Mouse (Mus musculus): ENCODE measurements around the gene Itgb1bp1. TPM values are rescaled to one million over a fixed set of nuclear protein-coding genes. Genes with fewer than 3 reads are reported as not detected.

Itgb1bp1 gene
- total and polyA plus RNA-seq, 3 experiments, result 15.2 to 50.6 (median 42.4) TPM

GRCm38 (mm10) chr12:21234560-21234959 lies 51.5 kb downstream of the Itgb1bp1 start:
- TF ChIP-seq POLR2A (IDR thresholded peaks at IDR 0.05; ENCODE audit: insufficient read depth, low read depth, low read length) (no peak), CTCF (IDR thresholded peaks at IDR 0.05) (no peak), EP300 (IDR thresholded peaks at IDR 0.05; ENCODE audit: insufficient read depth, low read depth, low read length) (no peak)
- no peak overlapping the region for H3K27ac ChIP-seq
- intact Hi-C loops (cut with DNase I), result no loop called here
- no peaks in the 10 kb centered on the region; the same call in 1 of the 2 replicates for H3K36me3 ChIP-seq (ENCODE audit: control insufficient read depth, insufficient read depth, low read length)
- no peaks in the 10 kb centered on the region for H3K79me2 ChIP-seq (replicated peaks; ENCODE audit: control insufficient read depth, insufficient read depth, low read length)
- H3K4me3 ChIP-seq, result no peak overlapping the region
- H3K27me3 ChIP-seq (ENCODE audit: control insufficient read depth, insufficient read depth, low read length), result no peaks in the 10 kb centered on the region
- DNase-seq, result no peak
- H3K9ac ChIP-seq (ENCODE audit: low read depth, low read length), result no peak overlapping the region
- 92% methylated on average over 2 of the region's 2 CpGs for WGBS
- no peaks in the 10 kb centered on the region for H3K4me1 ChIP-seq (ENCODE audit: control insufficient read depth, insufficient read depth, low read length)

- Histone ChIP-seq H3K9ac (ENCODE audit: low read depth, low read length) (no peak overlapping the region), H3K4me3 (no peak overlapping the region), H3K36me3 (ENCODE audit: control insufficient read depth, insufficient read depth, low read length) (no peaks in the 10 kb centered on the region; the same call in 1 of the 2 replicates), H3K27ac (no peak overlapping the region), H3K79me2 (replicated peaks; ENCODE audit: control insufficient read depth, insufficient read depth, low read length) (no peaks in the 10 kb centered on the region), H3K27me3 (ENCODE audit: control insufficient read depth, insufficient read depth, low read length) (no peaks in the 10 kb centered on the region), H3K4me1 (ENCODE audit: control insufficient read depth, insufficient read depth, low read length) (no peaks in the 10 kb centered on the region)
- no peak for DNase-seq
- WGBS, result 83% methylated on average over 7 of the region's 7 CpGs
- TF ChIP-seq CTCF (IDR thresholded peaks at IDR 0.05), result no peak
- no peak for TF ChIP-seq EP300 (IDR thresholded peaks at IDR 0.05; ENCODE audit: insufficient read depth, low read depth, low read length)
- TF ChIP-seq POLR2A (IDR thresholded peaks at IDR 0.05; ENCODE audit: insufficient read depth, low read depth, low read length), result no peak
- intact Hi-C loops (cut with DNase I), result no loop called here
These were observed 52.4 kb downstream of the Itgb1bp1 start for GRCm38 (mm10) chr12:21233727-21234126.

- no peaks in the 10 kb centered on the region for H3K27me3 ChIP-seq (ENCODE audit: control insufficient read depth, insufficient read depth, low read length)
- no peaks in the 10 kb centered on the region; the same call in 1 of the 2 replicates for H3K36me3 ChIP-seq (ENCODE audit: control insufficient read depth, insufficient read depth, low read length)
- 73% methylated on average over 17 of the region's 17 CpGs for WGBS
- no peaks in the 10 kb centered on the region for H3K79me2 ChIP-seq (replicated peaks; ENCODE audit: control insufficient read depth, insufficient read depth, low read length)
- no peak overlapping the region for H3K27ac ChIP-seq
- intact Hi-C loops (cut with DNase I), result loop anchor here (2.0 kb wide), 1 partner anchor 154 kb away; no protein-coding TSS in a partner anchor
- TF ChIP-seq EP300 (IDR thresholded peaks at IDR 0.05; ENCODE audit: insufficient read depth, low read depth, low read length) (no peak), POLR2A (IDR thresholded peaks at IDR 0.05; ENCODE audit: insufficient read depth, low read depth, low read length) (no peak), CTCF (IDR thresholded peaks at IDR 0.05) (no peak)
- H3K4me3 ChIP-seq, result no peak overlapping the region
- DNase-seq, result no peak
- H3K9ac ChIP-seq (ENCODE audit: low read depth, low read length), result no peak overlapping the region
- H3K4me1 ChIP-seq (ENCODE audit: control insufficient read depth, insufficient read depth, low read length), result peaks cover 13% of the 10 kb centered on the region
These were observed 56.8 kb downstream of the Itgb1bp1 start for GRCm38 (mm10) chr12:21229076-21229918.

- H3K4me3 ChIP-seq, result no peak overlapping the region
- TF ChIP-seq EP300 (IDR thresholded peaks at IDR 0.05; ENCODE audit: insufficient read depth, low read depth, low read length) (no peak), POLR2A (IDR thresholded peaks at IDR 0.05; ENCODE audit: insufficient read depth, low read depth, low read length) (no peak), CTCF (IDR thresholded peaks at IDR 0.05) (no peak)
- no peaks in the 10 kb centered on the region; the same call in 1 of the 2 replicates for H3K36me3 ChIP-seq (ENCODE audit: control insufficient read depth, insufficient read depth, low read length)
- H3K27ac ChIP-seq, result no peak overlapping the region
- peaks cover 13% of the 10 kb centered on the region for H3K4me1 ChIP-seq (ENCODE audit: control insufficient read depth, insufficient read depth, low read length)
- intact Hi-C loops (cut with DNase I), result loop anchor here (2.0 kb wide), 1 partner anchor 154 kb away; no protein-coding TSS in a partner anchor
- WGBS, result 78% methylated on average over 4 of the region's 4 CpGs
- no peaks in the 10 kb centered on the region for H3K27me3 ChIP-seq (ENCODE audit: control insufficient read depth, insufficient read depth, low read length)
- DNase-seq, result no peak
- no peak overlapping the region for H3K9ac ChIP-seq (ENCODE audit: low read depth, low read length)
- no peaks in the 10 kb centered on the region for H3K79me2 ChIP-seq (replicated peaks; ENCODE audit: control insufficient read depth, insufficient read depth, low read length)
These were observed 57.4 kb downstream of the Itgb1bp1 start for GRCm38 (mm10) chr12:21228650-21229049.

- Histone ChIP-seq H3K4me1 (ENCODE audit: control insufficient read depth, insufficient read depth, low read length) (peaks cover 13% of the 10 kb centered on the region), H3K79me2 (replicated peaks; ENCODE audit: control insufficient read depth, insufficient read depth, low read length) (no peaks in the 10 kb centered on the region), H3K4me3 (no peak overlapping the region), H3K9ac (ENCODE audit: low read depth, low read length) (peak overlapping the region; percentile 6; the same call in 1 of the 2 replicates), H3K36me3 (ENCODE audit: control insufficient read depth, insufficient read depth, low read length) (no peaks in the 10 kb centered on the region), H3K27ac (peak overlapping the region; percentile 75), H3K27me3 (ENCODE audit: control insufficient read depth, insufficient read depth, low read length) (no peaks in the 10 kb centered on the region)
- intact Hi-C loops (cut with DNase I), result loop anchor here (1.0 to 2.0 kb wide), 2 partner anchors 37 to 116 kb away; no protein-coding TSS in a partner anchor
- peak; percentile 82 to 84 for DNase-seq
- TF ChIP-seq CTCF (IDR thresholded peaks at IDR 0.05) (peak; percentile 75), EP300 (IDR thresholded peaks at IDR 0.05; ENCODE audit: insufficient read depth, low read depth, low read length) (peak; percentile 45; the same call in 1 of the 2 replicates), POLR2A (IDR thresholded peaks at IDR 0.05; ENCODE audit: insufficient read depth, low read depth, low read length) (no peak)
- 3% methylated on average over 6 of the region's 6 CpGs for WGBS
These were observed 58.8 kb downstream of the Itgb1bp1 start for GRCm38 (mm10) chr12:21227076-21227980.
